Mouse (Mus musculus): ENCODE results near the gene Msrb1.
"Not testable (repeated sequence)": the region's sequence is repeated elsewhere in the genome, so short reads cannot be mapped to it uniquely, and the experiment has no call there.

Msrb1 gene

DNA sequence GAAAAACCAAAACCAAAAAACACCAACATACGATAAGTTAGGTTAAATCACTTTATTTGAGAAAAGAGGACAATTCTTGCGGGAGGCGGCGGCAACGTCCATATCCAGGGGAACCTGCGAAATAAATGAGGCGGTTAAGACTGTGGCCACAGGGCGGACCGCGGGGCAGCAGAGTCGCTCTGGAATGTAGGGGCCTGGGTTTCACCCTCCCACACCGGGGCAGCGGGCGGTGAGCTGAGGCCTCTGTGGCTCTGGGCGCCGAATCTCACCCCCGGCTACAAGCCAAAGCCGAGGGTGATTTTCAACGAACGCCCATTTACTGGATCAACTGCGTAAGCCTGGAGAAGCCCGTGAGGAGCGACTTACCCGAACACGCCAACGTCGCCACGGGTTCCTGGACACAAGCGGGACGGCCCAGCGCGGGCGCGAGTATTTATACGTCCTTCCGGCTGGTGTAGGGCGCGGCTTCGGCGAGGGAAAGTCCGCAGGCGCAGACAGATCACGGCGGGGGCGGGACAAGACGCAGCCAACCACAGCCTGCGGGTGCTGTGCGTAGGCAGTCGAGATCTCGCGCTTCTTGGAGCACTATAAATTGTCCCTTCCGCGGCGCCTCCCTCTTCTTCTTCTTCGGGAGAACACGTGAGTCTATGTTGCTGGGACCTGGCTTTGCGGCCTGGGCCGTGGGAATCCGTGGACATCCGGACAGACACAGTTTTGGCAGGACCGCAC lies 16.8 kb upstream of the Msrb1 start:
- DNase-seq (ENCODE audit: low spot score) = peak; percentile 97

- not testable (repeated sequence) for DNase-seq (ENCODE audit: low spot score)
These were observed 15.8 kb upstream of the Msrb1 start for GRCm38 (mm10) chr17:24720616-24721015.

DNA sequence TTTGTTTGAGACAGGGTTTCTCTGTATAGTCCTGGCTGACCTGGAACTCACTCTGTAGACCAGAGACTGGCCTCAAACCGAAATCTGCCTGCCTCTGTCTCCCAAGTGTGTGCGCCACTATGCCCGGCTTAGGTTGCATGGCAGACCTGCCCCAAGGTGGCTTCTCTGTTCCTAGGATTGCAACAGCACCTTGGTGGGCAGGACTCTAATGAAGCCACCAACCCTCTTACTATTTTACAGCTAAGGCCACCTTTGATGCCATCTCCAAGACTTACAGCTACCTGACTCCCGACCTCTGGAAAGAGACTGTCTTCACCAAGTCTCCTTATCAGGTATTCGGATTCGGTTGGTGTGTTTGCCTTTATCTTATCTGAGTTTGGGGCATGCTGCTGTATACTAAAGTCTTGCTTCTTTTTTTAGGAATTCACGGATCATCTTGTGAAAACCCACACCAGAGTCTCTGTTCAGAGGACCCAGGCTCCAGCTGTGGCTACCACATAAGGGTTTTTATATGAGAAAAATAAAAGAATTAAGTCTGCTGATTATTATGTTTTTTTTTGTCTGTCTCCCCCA lies 15.0 kb upstream of the Msrb1 start:
- DNase-seq (ENCODE audit: low spot score) = not testable (repeated sequence)

DNA sequence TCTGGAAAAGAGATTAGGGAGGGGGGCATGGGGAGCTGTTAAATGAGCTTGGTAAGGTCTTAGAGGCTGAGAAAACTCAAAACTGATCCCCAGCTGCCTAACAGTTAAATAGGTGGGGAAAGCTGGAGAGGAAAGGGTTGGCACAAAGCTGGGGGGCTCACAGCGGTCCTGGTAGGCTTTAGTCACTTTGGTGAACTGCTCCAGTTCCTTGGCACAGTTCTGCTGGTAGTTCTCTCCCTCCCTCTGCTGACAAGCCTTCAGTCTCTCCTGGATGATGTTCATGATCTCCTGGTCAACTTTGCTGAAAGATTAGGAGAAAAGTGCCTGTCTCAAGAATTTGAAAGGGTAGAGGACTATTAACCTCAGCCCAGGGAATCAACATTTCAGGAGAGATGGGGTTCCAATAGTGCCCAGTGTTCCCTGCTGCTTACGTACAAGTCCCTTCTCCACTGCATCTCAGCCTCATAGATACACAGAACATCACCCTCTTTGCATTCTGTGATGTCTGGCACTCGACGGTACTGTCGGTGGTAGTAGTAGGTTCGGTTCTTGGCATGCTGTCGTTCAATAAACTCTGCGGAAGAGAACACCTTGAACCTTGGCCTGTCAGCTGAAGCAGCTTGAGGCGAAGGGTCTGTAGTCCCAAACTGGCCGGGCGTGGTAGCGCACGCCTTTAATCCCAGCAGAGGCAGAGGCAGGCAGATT lies 14.1 kb upstream of the Msrb1 start:
- peak; percentile 37 for DNase-seq (ENCODE audit: low spot score)

DNA sequence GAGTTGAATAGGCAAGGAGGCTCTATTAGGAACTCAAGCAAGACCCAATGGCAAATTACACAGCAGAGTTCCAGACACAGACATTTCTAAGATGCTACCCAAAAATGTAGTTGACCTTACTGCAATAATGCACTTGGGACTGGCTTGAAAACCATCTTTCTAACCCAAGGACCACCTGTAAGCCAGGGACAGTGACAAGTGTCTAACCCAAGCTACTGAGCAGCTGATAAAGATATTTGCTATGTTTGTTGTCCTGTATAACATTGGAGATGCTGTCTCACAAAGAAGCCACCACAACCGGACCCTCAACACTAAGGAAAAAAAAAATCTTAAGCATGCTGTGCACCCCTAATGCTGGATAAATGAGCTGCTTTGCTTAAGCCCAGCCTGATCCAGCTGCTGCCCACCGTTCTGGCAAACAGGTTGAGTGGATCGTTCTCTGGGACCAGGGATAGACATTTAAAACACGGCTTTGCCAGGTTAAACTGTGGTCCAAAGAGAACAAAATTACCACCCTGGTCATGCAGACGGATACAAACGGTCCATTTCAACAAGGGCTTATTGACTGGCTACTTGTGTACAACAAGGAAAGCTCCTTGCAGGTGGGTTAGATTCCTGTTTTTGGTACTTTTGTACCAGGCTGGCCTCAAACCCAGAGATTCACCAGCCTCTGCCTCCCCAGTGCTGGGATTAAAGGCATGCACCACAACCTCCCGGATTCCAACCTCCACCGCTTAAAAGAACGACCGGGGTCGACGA lies 13.1 kb upstream of the Msrb1 start:
- DNase-seq (ENCODE audit: low spot score) = peak; percentile 41

- DNase-seq (ENCODE audit: low spot score) = peak; percentile 62
These were observed 12.6 kb upstream of the Msrb1 start for GRCm38 (mm10) chr17:24723881-24724180.

DNA sequence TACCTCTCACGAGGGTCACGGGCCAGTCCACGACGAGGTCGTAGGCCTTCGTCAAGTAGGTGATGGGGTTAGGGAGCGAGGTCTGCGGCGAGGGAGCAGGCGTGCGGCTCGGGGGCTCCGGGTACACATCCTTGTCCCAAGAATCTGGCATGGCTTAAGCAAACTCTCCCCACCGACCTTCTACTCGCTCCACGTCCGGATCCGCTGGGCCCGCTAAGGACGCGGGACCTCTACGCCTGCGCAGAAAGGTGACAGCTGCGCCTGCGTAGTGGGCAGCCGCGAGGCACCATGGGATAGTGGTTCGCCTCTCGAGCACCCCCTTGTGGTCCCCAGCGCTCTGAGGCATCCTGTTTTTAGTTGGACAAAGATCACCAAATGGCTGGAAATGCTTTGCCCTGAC lies 12.3 kb upstream of the Msrb1 start, which contains the start of gene Ndufb10:
TSS of gene Ndufb10 (minus strand) at position 295 of the 400 bp plus-strand sequence.
- peak; percentile 95 for DNase-seq (ENCODE audit: low spot score)

- no peak for DNase-seq (ENCODE audit: low spot score)
These were observed 10.6 kb upstream of the Msrb1 start for GRCm38 (mm10) chr17:24725637-24726390.

- DNase-seq (ENCODE audit: low spot score) = no peak
These were observed 8.8 kb upstream of the Msrb1 start, which contains the start of gene Rpl3l for GRCm38 (mm10) chr17:24727618-24728017. Gene Rpl3l (plus strand): TSS chr17:24727820.

DNA sequence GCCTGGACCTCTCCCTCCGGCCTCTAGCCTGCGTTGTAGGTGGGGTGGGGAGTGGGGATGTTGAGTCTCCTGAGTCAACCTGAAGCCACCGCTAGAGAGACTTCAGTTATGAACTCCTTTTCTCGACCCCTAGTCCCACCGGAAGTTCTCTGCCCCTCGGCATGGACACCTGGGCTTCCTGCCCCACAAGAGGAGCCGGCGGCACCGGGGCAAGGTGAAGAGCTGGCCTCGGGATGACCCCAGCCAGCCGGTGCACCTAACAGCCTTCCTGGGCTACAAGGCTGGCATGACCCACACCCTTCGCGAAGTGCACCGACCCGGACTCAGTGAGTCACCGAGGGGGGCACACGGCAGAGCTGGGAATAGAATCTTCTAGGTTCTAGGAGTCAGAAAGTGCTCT lies 8.3 kb upstream of the Msrb1 start:
- DNase-seq (ENCODE audit: low spot score) = no peak

DNA sequence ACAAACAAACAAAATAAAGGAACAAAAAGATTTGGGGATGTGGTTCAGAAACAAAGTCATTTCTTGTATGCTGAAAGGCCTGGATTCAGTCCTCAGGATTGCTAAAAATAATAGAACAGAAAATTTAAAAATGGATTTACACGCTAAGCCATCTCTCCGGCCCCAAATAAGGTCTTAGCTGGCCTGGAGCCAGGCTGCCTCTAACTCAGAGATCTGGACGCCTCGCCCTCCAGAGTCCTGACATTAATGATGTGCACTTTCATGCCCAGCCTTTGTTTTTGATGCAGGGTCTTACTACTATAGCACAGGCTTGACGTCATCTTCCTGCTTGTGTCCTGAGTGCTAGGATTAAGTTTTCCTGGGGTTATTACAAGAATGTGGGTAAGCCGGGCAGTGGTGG lies 7.4 kb upstream of the Msrb1 start:
- DNase-seq (ENCODE audit: low spot score) = no peak

DNA sequence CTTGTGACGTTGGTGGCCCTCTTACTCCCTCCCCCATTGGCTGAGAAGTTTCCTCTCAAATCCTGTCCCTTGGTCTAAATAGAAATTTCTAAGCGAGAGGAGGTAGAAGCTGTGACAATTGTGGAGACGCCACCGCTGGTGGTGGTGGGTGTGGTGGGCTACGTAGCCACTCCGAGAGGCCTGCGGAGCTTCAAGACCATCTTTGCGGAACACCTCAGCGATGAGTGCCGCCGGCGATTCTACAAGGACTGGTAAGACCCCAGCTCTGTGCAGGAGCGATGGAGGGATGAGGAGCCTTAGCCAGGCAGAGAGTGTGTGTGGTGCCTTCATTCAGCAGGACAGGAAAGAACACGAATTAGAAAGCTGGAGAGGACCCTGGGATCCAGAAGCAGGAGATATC lies 5.7 kb upstream of the Msrb1 start:
- DNase-seq (ENCODE audit: low spot score) = no peak

DNA sequence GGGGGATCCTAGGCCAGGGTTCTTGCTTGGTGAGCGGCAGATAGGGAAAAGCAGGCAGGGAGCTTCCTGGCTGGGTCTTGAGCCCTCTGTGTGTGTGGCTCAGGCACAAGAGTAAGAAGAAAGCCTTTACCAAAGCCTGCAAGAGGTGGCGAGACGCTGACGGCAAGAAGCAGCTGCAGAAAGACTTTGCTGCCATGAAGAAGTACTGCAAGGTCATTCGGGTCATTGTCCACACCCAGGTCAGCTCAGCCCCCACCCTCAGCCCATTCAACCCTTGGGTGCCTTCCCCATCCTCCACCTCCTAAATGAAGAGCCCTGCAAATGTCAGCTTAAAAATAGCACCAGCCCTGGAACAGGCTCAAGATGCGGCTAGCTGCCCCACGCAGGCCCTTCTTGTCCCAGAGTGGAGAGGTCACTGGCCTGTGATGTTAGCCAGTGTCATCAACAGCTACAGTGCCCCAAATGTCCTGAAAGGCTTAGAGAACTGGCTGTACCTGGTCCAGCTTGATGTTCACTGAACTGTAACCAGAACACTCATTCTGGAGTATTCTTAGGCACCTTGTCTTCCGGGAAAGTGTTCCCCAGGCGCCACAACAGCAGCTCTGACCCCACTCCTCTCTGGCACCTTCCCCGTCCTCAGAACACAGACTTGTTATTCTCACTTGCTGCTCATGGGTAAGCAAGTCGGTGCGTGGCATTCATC lies 4.1 kb upstream of the Msrb1 start:
- DNase-seq (ENCODE audit: low spot score) = no peak

- no peak for DNase-seq (ENCODE audit: low spot score)
These were observed 2.9 kb upstream of the Msrb1 start for GRCm38 (mm10) chr17:24733434-24734050.

- DNase-seq (ENCODE audit: low spot score) = no peak
These were observed 1.9 kb upstream of the Msrb1 start for GRCm38 (mm10) chr17:24734513-24734912.

DNA sequence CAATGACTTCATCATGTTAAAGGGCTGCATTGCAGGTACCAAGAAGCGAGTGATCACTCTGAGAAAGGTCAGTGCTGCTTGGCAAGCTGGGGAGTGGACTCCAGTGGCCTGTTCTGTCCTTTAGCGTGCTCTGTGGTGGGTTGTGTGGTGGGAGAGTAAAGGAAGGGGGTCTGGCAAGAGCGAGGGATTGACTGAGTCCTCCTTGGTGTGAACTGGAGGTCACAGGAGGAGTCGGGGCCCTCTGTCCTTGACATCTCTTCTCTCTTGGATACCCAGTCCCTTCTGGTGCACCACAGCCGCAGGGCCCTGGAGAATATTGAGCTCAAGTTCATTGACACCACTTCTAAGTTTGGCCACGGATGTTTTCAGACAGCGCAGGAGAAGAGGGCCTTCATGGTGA lies 996 bp upstream of the Msrb1 start:
- no peak for DNase-seq (ENCODE audit: low spot score)

- DNase-seq (ENCODE audit: low spot score) = no peak
These were observed 831 bp downstream of the Msrb1 start for GRCm38 (mm10) chr17:24737135-24737810.

DNA sequence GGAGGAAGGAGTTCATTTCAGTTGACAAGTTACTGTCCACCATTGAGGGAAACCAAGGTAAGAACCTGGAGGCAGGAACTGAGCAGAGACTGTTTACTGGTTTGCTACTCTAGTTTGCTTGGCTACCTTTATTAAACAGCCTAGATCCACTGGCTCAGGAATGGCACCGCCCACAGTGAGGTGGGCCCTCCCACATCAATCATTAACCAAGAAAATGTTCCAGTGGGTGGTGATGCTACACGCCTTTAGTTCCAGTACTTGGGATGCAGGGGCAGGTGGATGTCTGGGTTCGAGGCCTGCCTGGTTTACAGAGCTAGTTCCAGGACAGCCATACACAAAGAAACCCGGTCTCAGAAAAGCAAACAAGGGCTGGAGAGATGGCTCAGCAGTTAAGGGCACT lies 1.8 kb downstream of the Msrb1 start:
- no peak for DNase-seq (ENCODE audit: low spot score)

GRCm38 (mm10) chr17:24739926-24740325 lies 3.5 kb downstream of the Msrb1 start:
- no peak for DNase-seq (ENCODE audit: low spot score)

GRCm38 (mm10) chr17:24742307-24742706 lies 5.9 kb downstream of the Msrb1 start:
- no peak for DNase-seq (ENCODE audit: low spot score)
